ENCODE assay signal across 22 mouse cellular contexts in genomic region chr12:3967196-3967595, GRCm38 (mm10). TPM values are rescaled to one million over a fixed set of nuclear protein-coding genes. Genes with fewer than 3 reads are reported as not detected.
A peak's percentile ranks its signal among the peaks of the same experiment; 100 is the strongest.
DNase-seq lines count a peak whose midpoint lies in the region; ATAC-seq and TF ChIP-seq lines count a peak whose summit lies in the region.
"Had no signal": no experiment of that assay in that cellular context is flagged by ENCODE, and none has a peak within 500 bp of the region (broad histone marks: within the 10 kb centered on the region; RNA-seq: fewer than 3 reads in every experiment).

No protein-coding gene starts in this region.

- H3K4me3 ChIP-seq in cerebellum, adult 2 months (replicated peaks; ENCODE audit: insufficient read depth, low read depth, low read length): no peak overlapping the region
- H3K4me3 ChIP-seq: embryonic facial prominence, embryonic 13.5 days; embryonic facial prominence, embryonic 15.5 days; erythroblast, embryonic 14.5 days; forebrain, embryonic 10.5 days; forebrain, embryonic 12.5 days; gastrocnemius, adult 2 months had no signal

- TF ChIP-seq CTCF in cerebellum, adult 2 months (IDR thresholded peaks at IDR 0.05; ENCODE audit: borderline replicate concordance, insufficient read depth, low read depth, low read length): no peak

- peak; percentile 62 for DNase-seq in cerebellum, adult 11-12 months
- DNase-seq in cerebellum, postnatal 10 days: no peak
- DNase-seq in cerebellum, adult 2 months: peak; percentile 40 to 68
- peak; percentile 61 for DNase-seq in cerebellum, adult 9-11 months
- DNase-seq in cerebellum, postnatal 36 days: peak; percentile 36 to 45
- DNase-seq in layer of hippocampus, postnatal 25 days (ENCODE audit: extremely low spot score in 1 of 2, low spot score in 1 of 2): no peak
- DNase-seq in urinary bladder, adult 2 months (ENCODE audit: low spot score): no peak
- DNase-seq: adrenal gland, adult 2 months; adrenal gland, postnatal 10 days; adrenal gland, postnatal 25 days; embryo, embryonic 11 days; gastrocnemius, adult 2 months had no signal

- no peaks in the 10 kb centered on the region for H3K4me1 ChIP-seq in cerebellum, adult 2 months (ENCODE audit: control insufficient read depth, insufficient read depth, low read length)
- H3K4me1 ChIP-seq: embryonic facial prominence, embryonic 13.5 days; embryonic facial prominence, embryonic 15.5 days; forebrain, embryonic 10.5 days; forebrain, embryonic 12.5 days had no signal

- 22% methylated on average over 4 of the region's 4 CpGs for WGBS in cerebellum, adult 2 months

- no peaks in the 10 kb centered on the region for H3K27me3 ChIP-seq in cerebellum, adult 2 months (ENCODE audit: control insufficient read depth, insufficient read depth, low read length)
- H3K27me3 ChIP-seq: embryonic facial prominence, embryonic 13.5 days; embryonic facial prominence, embryonic 15.5 days; forebrain, embryonic 12.5 days had no signal

- ATAC-seq in cerebellum, adult (ENCODE audit: insufficient number of reproducible peaks, low FRiP score, low TSS enrichment): no peak
- ATAC-seq: forebrain, embryonic 14.5 days; forebrain, embryonic 16.5 days had no signal

- no peak for TF ChIP-seq POLR2A in cerebellum, adult 2 months (IDR thresholded peaks at IDR 0.05; ENCODE audit: borderline replicate concordance, insufficient read depth, low read length)

- H3K27ac ChIP-seq in cerebellum, adult 2 months (ENCODE audit: insufficient read depth, low read length): no peak overlapping the region
- H3K27ac ChIP-seq: embryonic facial prominence, embryonic 13.5 days; embryonic facial prominence, embryonic 15.5 days; forebrain, embryonic 10.5 days; forebrain, embryonic 12.5 days; gastrocnemius, adult 2 months had no signal

RNA-seq across cellular contexts. Expression of gene Pomc, which starts 12.4 kb away (rescaled TPM):
- polyA plus RNA-seq in cerebellum, adult 2 months (2012; rRNA removed): 3.0 and 4.1 TPM in 2 replicates
- 1 to 10 TPM; 3.0 to 3.2 TPM for total RNA-seq in layer of hippocampus, postnatal 25 days (2021)
- 0.41 and 0.69 TPM in 2 replicates for polyA plus RNA-seq in urinary bladder, adult 2 months (2012; rRNA removed)
- total RNA-seq: common myeloid progenitor, adult 5-6 weeks; gastrocnemius, adult 2 months; MEL had no signal
- polyA plus RNA-seq: erythroblast, embryonic 14.5 days had no signal

Comparison
In these comparisons a context has a peak if more than half of its experiments do, and no peak if none do; other contexts are left out.
1. DNase-seq: peak in cerebellum, adult 11-12 months (single experiment), cerebellum, adult 2 months (2 of 2), cerebellum, adult 9-11 months (single experiment) and cerebellum, postnatal 36 days (2 of 2); none in cerebellum, postnatal 10 days (0 of 2), layer of hippocampus, postnatal 25 days (0 of 2) and urinary bladder, adult 2 months (single experiment).